Mouse (Mus musculus): ENCODE data around the gene Gsto2. TPM values are rescaled to one million over a fixed set of nuclear protein-coding genes. Genes with fewer than 3 reads are reported as not detected.
A peak's percentile ranks its signal among the peaks of the same experiment; 100 is the strongest.

Gene Gsto2
- polyA plus RNA-seq (2014; fragmentation: Nextera tagmentation; extraction: Ambion mirVana), result 1.3 and 2.1 TPM in 2 replicates

- Histone ChIP-seq H3K4me2 (ENCODE audit: low read depth, low read length) (peak within 1 kb of the TSS; percentile 64), H3K4me3 (ENCODE audit: low read depth, low read length) (peak within 1 kb of the TSS; percentile 68), H3K27me3 (ENCODE audit: control insufficient read depth, insufficient read depth, low read length) (no peaks in the 10 kb centered on the region), H3K4me1 (ENCODE audit: control insufficient read depth, insufficient read depth, low read length) (0 out of 2 replicates have a peak, but pooled peaks cover 3% of the 10 kb centered on the region), H3K27ac (ENCODE audit: low read depth, low read length) (peak within 1 kb of the TSS; percentile 90), H3K9ac (replicated peaks; ENCODE audit: low read depth, low read length) (peak within 1 kb of the TSS; percentile 86), H3K9me3 (ENCODE audit: control insufficient read depth, low read length) (no peaks in the 10 kb centered on the region), H3K36me3 (ENCODE audit: control insufficient read depth, insufficient read depth, low read length) (no peaks in the 10 kb centered on the region)
- peak; percentile 100 for ATAC-seq (ENCODE audit: low read depth)
- WGBS, result under 1% methylated on average over 49 of the region's 49 CpGs
These were observed at the start of gene Gsto2 for GRCm38 (mm10) chr19:47865353-47865947. Gsto2 (plus strand) TSS chr19:47865534.

- no peak for ATAC-seq (ENCODE audit: low read depth)
- Histone ChIP-seq H3K4me2 (ENCODE audit: low read depth, low read length) (no peak overlapping the region), H3K27ac (ENCODE audit: low read depth, low read length) (no peak overlapping the region), H3K36me3 (ENCODE audit: control insufficient read depth, insufficient read depth, low read length) (no peaks in the 10 kb centered on the region), H3K4me1 (ENCODE audit: control insufficient read depth, insufficient read depth, low read length) (no peaks in the 10 kb centered on the region), H3K9ac (replicated peaks; ENCODE audit: low read depth, low read length) (no peak overlapping the region), H3K9me3 (ENCODE audit: control insufficient read depth, low read length) (no peaks in the 10 kb centered on the region), H3K27me3 (ENCODE audit: control insufficient read depth, insufficient read depth, low read length) (no peaks in the 10 kb centered on the region), H3K4me3 (ENCODE audit: low read depth, low read length) (no peak overlapping the region)
- 88% methylated on average over 9 of the region's 9 CpGs for WGBS
These were observed 47.6 kb upstream of the Gsto2 start for GRCm38 (mm10) chr19:47817692-47818091.

GRCm38 (mm10) chr19:47820832-47821493, 44.4 kb upstream of the Gsto2 start:
- no peak overlapping the region for H3K27ac ChIP-seq (ENCODE audit: low read depth, low read length)
- no peak overlapping the region for H3K4me3 ChIP-seq (ENCODE audit: low read depth, low read length)
- no peaks in the 10 kb centered on the region for H3K4me1 ChIP-seq (ENCODE audit: control insufficient read depth, insufficient read depth, low read length)
- 17% methylated on average over 8 of the region's 9 CpGs for WGBS
- H3K9me3 ChIP-seq (ENCODE audit: control insufficient read depth, low read length), result no peaks in the 10 kb centered on the region
- no peak for ATAC-seq (ENCODE audit: low read depth)
- H3K4me2 ChIP-seq (ENCODE audit: low read depth, low read length), result no peak overlapping the region
- H3K9ac ChIP-seq (replicated peaks; ENCODE audit: low read depth, low read length), result no peak overlapping the region
- no peaks in the 10 kb centered on the region for H3K27me3 ChIP-seq (ENCODE audit: control insufficient read depth, insufficient read depth, low read length)
- no peaks in the 10 kb centered on the region for H3K36me3 ChIP-seq (ENCODE audit: control insufficient read depth, insufficient read depth, low read length)

GRCm38 (mm10) chr19:47821494-47821872, 43.9 kb upstream of the Gsto2 start:
- Histone ChIP-seq H3K4me3 (ENCODE audit: low read depth, low read length) (no peak overlapping the region), H3K36me3 (ENCODE audit: control insufficient read depth, insufficient read depth, low read length) (no peaks in the 10 kb centered on the region), H3K27me3 (ENCODE audit: control insufficient read depth, insufficient read depth, low read length) (no peaks in the 10 kb centered on the region), H3K4me1 (ENCODE audit: control insufficient read depth, insufficient read depth, low read length) (no peaks in the 10 kb centered on the region), H3K9me3 (ENCODE audit: control insufficient read depth, low read length) (no peaks in the 10 kb centered on the region), H3K9ac (replicated peaks; ENCODE audit: low read depth, low read length) (no peak overlapping the region), H3K4me2 (ENCODE audit: low read depth, low read length) (no peak overlapping the region), H3K27ac (ENCODE audit: low read depth, low read length) (no peak overlapping the region)
- WGBS, result 59% methylated on average over 7 of the region's 7 CpGs
- ATAC-seq (ENCODE audit: low read depth), result no peak

- Histone ChIP-seq H3K9me3 (ENCODE audit: control insufficient read depth, low read length) (no peaks in the 10 kb centered on the region), H3K9ac (replicated peaks; ENCODE audit: low read depth, low read length) (no peak overlapping the region), H3K27me3 (ENCODE audit: control insufficient read depth, insufficient read depth, low read length) (no peaks in the 10 kb centered on the region), H3K4me3 (ENCODE audit: low read depth, low read length) (no peak overlapping the region), H3K27ac (ENCODE audit: low read depth, low read length) (no peak overlapping the region), H3K4me2 (ENCODE audit: low read depth, low read length) (no peak overlapping the region), H3K4me1 (ENCODE audit: control insufficient read depth, insufficient read depth, low read length) (no peaks in the 10 kb centered on the region), H3K36me3 (ENCODE audit: control insufficient read depth, insufficient read depth, low read length) (no peaks in the 10 kb centered on the region)
- WGBS, result 24% methylated on average over 8 of the region's 8 CpGs
- no peak for ATAC-seq (ENCODE audit: low read depth)
These were observed 43.1 kb upstream of the Gsto2 start for GRCm38 (mm10) chr19:47822143-47822796.

- Histone ChIP-seq H3K4me2 (ENCODE audit: low read depth, low read length) (no peak overlapping the region), H3K4me3 (ENCODE audit: low read depth, low read length) (no peak overlapping the region), H3K4me1 (ENCODE audit: control insufficient read depth, insufficient read depth, low read length) (no peaks in the 10 kb centered on the region), H3K9me3 (ENCODE audit: control insufficient read depth, low read length) (no peaks in the 10 kb centered on the region), H3K27ac (ENCODE audit: low read depth, low read length) (no peak overlapping the region), H3K36me3 (ENCODE audit: control insufficient read depth, insufficient read depth, low read length) (no peaks in the 10 kb centered on the region), H3K27me3 (ENCODE audit: control insufficient read depth, insufficient read depth, low read length) (no peaks in the 10 kb centered on the region), H3K9ac (replicated peaks; ENCODE audit: low read depth, low read length) (no peak overlapping the region)
- 88% methylated on average over 5 of the region's 5 CpGs for WGBS
- no peak for ATAC-seq (ENCODE audit: low read depth)
These were observed 41.3 kb upstream of the Gsto2 start for GRCm38 (mm10) chr19:47824026-47824425.

GRCm38 (mm10) chr19:47829913-47830450, 35.4 kb upstream of the Gsto2 start:
- no peak overlapping the region for H3K4me3 ChIP-seq (ENCODE audit: low read depth, low read length)
- no peaks in the 10 kb centered on the region for H3K36me3 ChIP-seq (ENCODE audit: control insufficient read depth, insufficient read depth, low read length)
- no peaks in the 10 kb centered on the region for H3K9me3 ChIP-seq (ENCODE audit: control insufficient read depth, low read length)
- no peak overlapping the region for H3K9ac ChIP-seq (replicated peaks; ENCODE audit: low read depth, low read length)
- ATAC-seq (ENCODE audit: low read depth), result no peak
- no peak overlapping the region for H3K4me2 ChIP-seq (ENCODE audit: low read depth, low read length)
- H3K4me1 ChIP-seq (ENCODE audit: control insufficient read depth, insufficient read depth, low read length), result no peaks in the 10 kb centered on the region
- H3K27ac ChIP-seq (ENCODE audit: low read depth, low read length), result no peak overlapping the region
- WGBS, result 90% methylated on average over 14 of the region's 14 CpGs
- H3K27me3 ChIP-seq (ENCODE audit: control insufficient read depth, insufficient read depth, low read length), result no peaks in the 10 kb centered on the region

GRCm38 (mm10) chr19:47831111-47831510, 34.2 kb upstream of the Gsto2 start:
- H3K9me3 ChIP-seq (ENCODE audit: control insufficient read depth, low read length), result no peaks in the 10 kb centered on the region
- 97% methylated on average over 8 of the region's 8 CpGs for WGBS
- no peaks in the 10 kb centered on the region for H3K27me3 ChIP-seq (ENCODE audit: control insufficient read depth, insufficient read depth, low read length)
- H3K4me3 ChIP-seq (ENCODE audit: low read depth, low read length), result no peak overlapping the region
- H3K4me1 ChIP-seq (ENCODE audit: control insufficient read depth, insufficient read depth, low read length), result no peaks in the 10 kb centered on the region
- H3K4me2 ChIP-seq (ENCODE audit: low read depth, low read length), result no peak overlapping the region
- no peak for ATAC-seq (ENCODE audit: low read depth)
- no peak overlapping the region for H3K27ac ChIP-seq (ENCODE audit: low read depth, low read length)
- H3K9ac ChIP-seq (replicated peaks; ENCODE audit: low read depth, low read length), result no peak overlapping the region
- H3K36me3 ChIP-seq (ENCODE audit: control insufficient read depth, insufficient read depth, low read length), result no peaks in the 10 kb centered on the region

GRCm38 (mm10) chr19:47832316-47832715, 33.0 kb upstream of the Gsto2 start:
- no peak overlapping the region for H3K4me3 ChIP-seq (ENCODE audit: low read depth, low read length)
- no peaks in the 10 kb centered on the region for H3K27me3 ChIP-seq (ENCODE audit: control insufficient read depth, insufficient read depth, low read length)
- no peaks in the 10 kb centered on the region for H3K36me3 ChIP-seq (ENCODE audit: control insufficient read depth, insufficient read depth, low read length)
- H3K4me2 ChIP-seq (ENCODE audit: low read depth, low read length), result no peak overlapping the region
- ATAC-seq (ENCODE audit: low read depth), result no peak
- WGBS, result 87% methylated on average over 16 of the region's 16 CpGs
- no peak overlapping the region for H3K27ac ChIP-seq (ENCODE audit: low read depth, low read length)
- H3K9ac ChIP-seq (replicated peaks; ENCODE audit: low read depth, low read length), result no peak overlapping the region
- no peaks in the 10 kb centered on the region for H3K4me1 ChIP-seq (ENCODE audit: control insufficient read depth, insufficient read depth, low read length)
- H3K9me3 ChIP-seq (ENCODE audit: control insufficient read depth, low read length), result no peaks in the 10 kb centered on the region

All from neural tube, embryonic 14.5 days (tissue).